Mouse (Mus musculus) Patski (cell line): Measurements from ENCODE around the gene Mrpl47. TPM values are rescaled to one million over a fixed set of nuclear protein-coding genes. Genes with fewer than 3 reads are reported as not detected.
"Not testable (repeated sequence)": the region's sequence is repeated elsewhere in the genome, so short reads cannot be mapped to it uniquely, and the experiment has no call there.

Experiments used
- ATAC-seq: fragments of 100-300 bp; one replicate; pipeline ENCODE4 v1.8.0; 2021
- CTCF ChIA-PET: fragments of 350-600 bp; sonication (Branson Sonifier 250); formaldehyde crosslinking; loops from one replicate; lab custom pipeline; 2022; ENCODE audit warnings: inconsistent platforms; lab: Charles Lee
- POLR2A ChIA-PET: fragments of 350-600 bp; sonication (Branson Sonifier 250); formaldehyde crosslinking; loops from one replicate; lab custom pipeline; 2022; ENCODE audit warnings: antibody characterized with exemption, inconsistent platforms; lab: Charles Lee
- DNase-seq: peaks from one replicate; pipeline ENCODE4 v3.0.0-alpha.2; 2011; ENCODE audit warnings: low read depth, low spot score
- H3K27me3 ChIP-seq: fragments of 371-371 bp; one replicate; pipeline ENCODE4 v1.5.1; 2021
- CTCF ChIP-seq: fragments of 100-300 bp; IDR thresholded peaks from one replicate; pipeline ENCODE4 v1.5.1; 2021
- in situ Hi-C: fragments of 300-500 bp; cut with MboI; formaldehyde crosslinking; loops from 3 replicates; pipeline ENCODE4 v1.11.1; 2018; ENCODE audit warnings: low pct_unique_long_range_greater_than_20kb, mixed read lengths
- polyA plus RNA-seq: library from polyadenylated mRNA; unstranded; gene quantifications from one replicate; pipeline ENCODE4 v1.2.3, GENCODE M21; 2021

The Mrpl47 gene
- polyA plus RNA-seq, 1 experiment from 2014 or later: 43.5 TPM

- no peak for ATAC-seq
- CTCF ChIA-PET: no interaction called here
- no peaks in the 10 kb centered on the region for H3K27me3 ChIP-seq
- DNase-seq: no peak
- POLR2A ChIA-PET: no interaction called here
- in situ Hi-C loops: loop anchor here (10.0 kb wide), 1 partner anchor 1062 kb away; no protein-coding TSS in a partner anchor
- TF ChIP-seq CTCF: no peak
Observed at GRCm38 (mm10) chr3:32742276-32742780, 4.9 kb upstream of the Mrpl47 start.

GRCm38 (mm10) chr3:32738549-32738948 lies 1.1 kb upstream of the Mrpl47 start:
- no peaks in the 10 kb centered on the region for H3K27me3 ChIP-seq
- ChIA-PET CTCF (interaction anchor here (1.5 kb wide), 1 partner anchor 18 kb away, joined by 3 read pairs; no protein-coding TSS in a partner anchor), POLR2A (interaction anchor here (1.7 kb wide), 1 partner anchor 29 kb away, joined by 4 read pairs; no protein-coding TSS in a partner anchor)
- DNase-seq (no peak), ATAC-seq (no peak)
- no peak for TF ChIP-seq CTCF
- in situ Hi-C loops: no loop called here

- no peak for TF ChIP-seq CTCF
- ChIA-PET POLR2A (interaction anchor here (0.5 to 1.7 kb wide), 6 partner anchors 9 to 949 kb away, joined by 3 to 4 read pairs (median 3); no protein-coding TSS in a partner anchor), CTCF (interaction anchor here (1.2 to 1.3 kb wide), 2 partner anchors 9 to 20 kb away, joined by 3 to 4 read pairs; no protein-coding TSS in a partner anchor)
- in situ Hi-C loops: no loop called here
- DNase-seq: peak; percentile 99
- peak; percentile 93 for ATAC-seq
- H3K27me3 ChIP-seq: no peaks in the 10 kb centered on the region
Observed at GRCm38 (mm10) chr3:32736244-32737171, 897 bp downstream of the Mrpl47 start, which contains the start of gene Ndufb5. TSS of gene Ndufb5 (plus strand) at chr3:32736990.

- ATAC-seq: no peak
- in situ Hi-C loops: no loop called here
Observed at GRCm38 (mm10) chr3:32727861-32728260, 9.5 kb downstream of the Mrpl47 start.

GRCm38 (mm10) chr3:32725951-32726350 lies 11.5 kb downstream of the Mrpl47 start:
- ATAC-seq: no peak
- CTCF ChIA-PET: no interaction called here
- in situ Hi-C loops: no loop called here
- DNase-seq: no peak
- POLR2A ChIA-PET: no interaction called here
- no peaks in the 10 kb centered on the region for H3K27me3 ChIP-seq
- no peak for TF ChIP-seq CTCF

More at GRCm38 (mm10) chr3:32727861-32728260, 9.5 kb downstream of the Mrpl47 start:
- DNase-seq: no peak
- POLR2A ChIA-PET: interaction anchor here (1.7 kb wide), 1 partner anchor 8 kb away, joined by 4 read pairs; no protein-coding TSS in a partner anchor
- no peaks in the 10 kb centered on the region for H3K27me3 ChIP-seq
- no peak for TF ChIP-seq CTCF
- CTCF ChIA-PET: interaction anchor here (1.5 to 2.5 kb wide), 2 partner anchors 10 to 18 kb away, joined by 6 to 8 read pairs; no protein-coding TSS in a partner anchor

- ChIA-PET POLR2A (interaction anchor here (0.9 kb wide), 2 partner anchors 9 to 12 kb away, joined by 3 read pairs; no protein-coding TSS in a partner anchor), CTCF (interaction anchor here (1.1 kb wide), 1 partner anchor 10 kb away, joined by 3 read pairs; no protein-coding TSS in a partner anchor)
- in situ Hi-C loops: no loop called here
- no peaks in the 10 kb centered on the region for H3K27me3 ChIP-seq
- no peak for DNase-seq
- no peak for TF ChIP-seq CTCF
- ATAC-seq: no peak
Observed at GRCm38 (mm10) chr3:32724191-32724590, 13.2 kb downstream of the Mrpl47 start.

GRCm38 (mm10) chr3:32718271-32718670 lies 19.1 kb downstream of the Mrpl47 start:
- no peak for TF ChIP-seq CTCF
- ATAC-seq: no peak
- in situ Hi-C loops: loop anchor here (10.0 kb wide), 1 partner anchor 1337 kb away; no protein-coding TSS in a partner anchor
- DNase-seq: no peak
- POLR2A ChIA-PET: no interaction called here
- no peaks in the 10 kb centered on the region for H3K27me3 ChIP-seq
- CTCF ChIA-PET: interaction anchor here (1.3 kb wide), 1 partner anchor 10 kb away, joined by 6 read pairs; no protein-coding TSS in a partner anchor

- in situ Hi-C loops: loop anchor here (10.0 kb wide), 1 partner anchor 1337 kb away; no protein-coding TSS in a partner anchor
- DNase-seq, ATAC-seq, POLR2A ChIA-PET, H3K27me3 ChIP-seq: not testable (repeated sequence)
- CTCF ChIA-PET: interaction anchor here (1.3 kb wide), 2 partner anchors 11 to 19 kb away, joined by 3 to 6 read pairs; partner anchors contain the start of gene Ndufb5
Observed at GRCm38 (mm10) chr3:32717403-32717802, 20.0 kb downstream of the Mrpl47 start.

GRCm38 (mm10) chr3:32713711-32714110 lies 23.7 kb downstream of the Mrpl47 start:
- POLR2A ChIA-PET: no interaction called here
- no peak for TF ChIP-seq CTCF
- ATAC-seq (no peak), DNase-seq (no peak)
- no peaks in the 10 kb centered on the region for H3K27me3 ChIP-seq
- CTCF ChIA-PET: interaction anchor here (0.9 to 1.5 kb wide), 3 partner anchors 9 to 380 kb away, joined by 3 read pairs; no protein-coding TSS in a partner anchor
- in situ Hi-C loops: loop anchor here (10.0 kb wide), 1 partner anchor 1341 kb away; no protein-coding TSS in a partner anchor

GRCm38 (mm10) chr3:32709388-32709787 lies 28.0 kb downstream of the Mrpl47 start:
- in situ Hi-C loops: no loop called here
- DNase-seq: no peak
- ChIA-PET CTCF (interaction anchor here (1.9 to 3.2 kb wide), 2 partner anchors 12 to 18 kb away, joined by 8 to 23 read pairs; no protein-coding TSS in a partner anchor), POLR2A (interaction anchor here (1.2 kb wide), 1 partner anchor 28 kb away, joined by 4 read pairs; the partner anchor contains the start of genes Mrpl47 and Ndufb5)
- H3K27me3 ChIP-seq: no peaks in the 10 kb centered on the region
- TF ChIP-seq CTCF: no peak
- no peak for ATAC-seq
